Mouse (Mus musculus): ENCODE results near the gene Dusp23. TPM values are rescaled to one million over a fixed set of nuclear protein-coding genes. Genes with fewer than 3 reads are reported as not detected.

The Dusp23 gene
- polyA plus RNA-seq, 1 experiment from 2014 or later: 20.0 TPM

GRCm38 (mm10) chr1:172617365-172618076 lies 15.2 kb downstream of the Dusp23 start:
- H3K27ac ChIP-seq: no peak overlapping the region
- no peaks in the 10 kb centered on the region for H3K9me3 ChIP-seq
- peak overlapping the region; percentile 83 for H3K4me2 ChIP-seq (replicated peaks)
- 4% methylated on average over 14 of the region's 14 CpGs for WGBS
- peak overlapping the region; percentile 34; the same call in 1 of the 2 replicates for H3K4me3 ChIP-seq
- H3K27me3 ChIP-seq (replicated peaks): no peaks in the 10 kb centered on the region
- ATAC-seq (ENCODE audit: low FRiP score, low read depth): peak; percentile 75
- H3K4me1 ChIP-seq: peaks cover 18% of the 10 kb centered on the region
- no peak overlapping the region; the same call in 1 of the 2 replicates for H3K9ac ChIP-seq
- H3K36me3 ChIP-seq: no peaks in the 10 kb centered on the region

- WGBS: 4% methylated on average over 22 of the region's 22 CpGs
- Histone ChIP-seq H3K4me3 (peak overlapping the region; percentile 34), H3K27me3 (replicated peaks) (no peaks in the 10 kb centered on the region), H3K36me3 (no peaks in the 10 kb centered on the region), H3K4me2 (replicated peaks) (peak overlapping the region; percentile 83), H3K27ac (no peak overlapping the region), H3K9ac (peak overlapping the region; percentile 47), H3K9me3 (no peaks in the 10 kb centered on the region), H3K4me1 (peaks cover 18% of the 10 kb centered on the region)
- ATAC-seq (ENCODE audit: low FRiP score, low read depth): peak; percentile 94
Measured at GRCm38 (mm10) chr1:172616537-172617300, 16.0 kb downstream of the Dusp23 start.

- Histone ChIP-seq H3K27me3 (replicated peaks) (no peaks in the 10 kb centered on the region), H3K36me3 (no peaks in the 10 kb centered on the region), H3K27ac (no peak overlapping the region), H3K4me2 (replicated peaks) (no peak overlapping the region), H3K4me3 (no peak overlapping the region), H3K4me1 (peaks cover 18% of the 10 kb centered on the region), H3K9me3 (no peaks in the 10 kb centered on the region), H3K9ac (no peak overlapping the region)
- WGBS: 70% methylated on average over 4 of the region's 4 CpGs
- ATAC-seq (ENCODE audit: low FRiP score, low read depth): no peak
Measured at GRCm38 (mm10) chr1:172615412-172615811, 17.4 kb downstream of the Dusp23 start.

GRCm38 (mm10) chr1:172614654-172615053 lies 18.1 kb downstream of the Dusp23 start:
- Histone ChIP-seq H3K4me3 (no peak overlapping the region), H3K4me2 (replicated peaks) (no peak overlapping the region), H3K27ac (no peak overlapping the region), H3K4me1 (peaks cover 18% of the 10 kb centered on the region), H3K27me3 (replicated peaks) (no peaks in the 10 kb centered on the region), H3K9ac (no peak overlapping the region), H3K36me3 (no peaks in the 10 kb centered on the region), H3K9me3 (no peaks in the 10 kb centered on the region)
- no peak for ATAC-seq (ENCODE audit: low FRiP score, low read depth)
- WGBS: 87% methylated on average over 10 of the region's 10 CpGs

- peaks cover 16% of the 10 kb centered on the region for H3K4me1 ChIP-seq
- H3K4me2 ChIP-seq (replicated peaks): no peak overlapping the region
- no peak overlapping the region for H3K27ac ChIP-seq
- no peaks in the 10 kb centered on the region for H3K27me3 ChIP-seq (replicated peaks)
- no peak overlapping the region for H3K9ac ChIP-seq
- WGBS: 52% methylated on average over 1 of the region's 1 CpGs
- ATAC-seq (ENCODE audit: low FRiP score, low read depth): no peak
- H3K36me3 ChIP-seq: no peaks in the 10 kb centered on the region
- no peak overlapping the region for H3K4me3 ChIP-seq
- no peaks in the 10 kb centered on the region for H3K9me3 ChIP-seq
Measured at GRCm38 (mm10) chr1:172612745-172613144, 20.0 kb downstream of the Dusp23 start.

- Histone ChIP-seq H3K4me2 (replicated peaks) (no peak overlapping the region), H3K4me3 (no peak overlapping the region), H3K36me3 (no peaks in the 10 kb centered on the region), H3K9ac (no peak overlapping the region), H3K27me3 (replicated peaks) (no peaks in the 10 kb centered on the region), H3K9me3 (no peaks in the 10 kb centered on the region), H3K27ac (no peak overlapping the region), H3K4me1 (peaks cover 7% of the 10 kb centered on the region; the same call in 1 of the 2 replicates)
- WGBS: 78% methylated on average over 10 of the region's 10 CpGs
- no peak for ATAC-seq (ENCODE audit: low FRiP score, low read depth)
Measured at GRCm38 (mm10) chr1:172611304-172611703, 21.5 kb downstream of the Dusp23 start.

- Histone ChIP-seq H3K27me3 (replicated peaks) (no peaks in the 10 kb centered on the region), H3K4me2 (replicated peaks) (no peak within 1 kb of the TSS), H3K4me3 (no peak within 1 kb of the TSS), H3K36me3 (no peaks in the 10 kb centered on the region), H3K4me1 (no peaks in the 10 kb centered on the region), H3K9me3 (no peaks in the 10 kb centered on the region), H3K27ac (no peak within 1 kb of the TSS), H3K9ac (no peak within 1 kb of the TSS)
- 81% methylated on average over 1 of the region's 1 CpGs for WGBS
- ATAC-seq (ENCODE audit: low FRiP score, low read depth): no peak
Measured at GRCm38 (mm10) chr1:172602326-172602725, 30.4 kb downstream of the Dusp23 start, which contains the start of gene Fcrl6. Gene Fcrl6 (minus strand): TSS chr1:172602551.

GRCm38 (mm10) chr1:172594495-172594894 lies 38.3 kb downstream of the Dusp23 start:
- H3K9me3 ChIP-seq: no peaks in the 10 kb centered on the region
- no peaks in the 10 kb centered on the region for H3K27me3 ChIP-seq (replicated peaks)
- no peak overlapping the region for H3K9ac ChIP-seq
- ATAC-seq (ENCODE audit: low FRiP score, low read depth): no peak
- H3K27ac ChIP-seq: no peak overlapping the region
- H3K4me2 ChIP-seq (replicated peaks): no peak overlapping the region
- no peaks in the 10 kb centered on the region for H3K4me1 ChIP-seq
- no peak overlapping the region for H3K4me3 ChIP-seq
- no peaks in the 10 kb centered on the region for H3K36me3 ChIP-seq

GRCm38 (mm10) chr1:172593956-172594355 lies 38.8 kb downstream of the Dusp23 start:
- H3K9ac ChIP-seq: no peak overlapping the region
- 95% methylated on average over 2 of the region's 2 CpGs for WGBS
- no peaks in the 10 kb centered on the region for H3K27me3 ChIP-seq (replicated peaks)
- no peak overlapping the region for H3K4me2 ChIP-seq (replicated peaks)
- H3K36me3 ChIP-seq: no peaks in the 10 kb centered on the region
- H3K27ac ChIP-seq: no peak overlapping the region
- no peaks in the 10 kb centered on the region for H3K4me1 ChIP-seq
- no peak for ATAC-seq (ENCODE audit: low FRiP score, low read depth)
- no peak overlapping the region for H3K4me3 ChIP-seq
- no peaks in the 10 kb centered on the region for H3K9me3 ChIP-seq

GRCm38 (mm10) chr1:172593321-172593720 lies 39.4 kb downstream of the Dusp23 start:
- Histone ChIP-seq H3K4me1 (no peaks in the 10 kb centered on the region), H3K4me2 (replicated peaks) (no peak overlapping the region), H3K36me3 (no peaks in the 10 kb centered on the region), H3K27ac (no peak overlapping the region), H3K27me3 (replicated peaks) (no peaks in the 10 kb centered on the region), H3K9ac (no peak overlapping the region), H3K9me3 (no peaks in the 10 kb centered on the region), H3K4me3 (no peak overlapping the region)
- ATAC-seq (ENCODE audit: low FRiP score, low read depth): no peak
- WGBS: 78% methylated on average over 3 of the region's 3 CpGs

- Histone ChIP-seq H3K4me2 (replicated peaks) (no peak within 1 kb of the TSS), H3K27me3 (replicated peaks) (no peaks in the 10 kb centered on the region), H3K4me3 (no peak within 1 kb of the TSS), H3K27ac (no peak within 1 kb of the TSS), H3K9ac (no peak within 1 kb of the TSS), H3K9me3 (no peaks in the 10 kb centered on the region), H3K4me1 (peaks cover 10% of the 10 kb centered on the region; the same call in 1 of the 2 replicates), H3K36me3 (no peaks in the 10 kb centered on the region)
- ATAC-seq (ENCODE audit: low FRiP score, low read depth): no peak
- whole genome bisulfite sequencing: 90% methylated on average over 7 of the region's 7 CpGs
Measured at GRCm38 (mm10) chr1:172590385-172590784, 42.4 kb downstream of the Dusp23 start, which contains the start of gene Slamf8. Gene Slamf8 (minus strand): TSS chr1:172590568.
